Mouse (Mus musculus) forebrain, postnatal 0 days (tissue): Measurements from ENCODE around the gene Chrna9. TPM values are rescaled to one million over a fixed set of nuclear protein-coding genes. Genes with fewer than 3 reads are reported as not detected.
A peak's percentile ranks its signal among the peaks of the same experiment; 100 is the strongest.

Source experiments
- ATAC-seq: fragments of 200-750 bp; cut with Nextera tagmentation; 2 replicates; pipeline ENCODE4 v1.8.0; 2017; ENCODE audit warnings: mild to moderate bottlenecking, moderate library complexity
- DNase-seq: peaks from one replicate; pipeline ENCODE4 v3.0.0-alpha.2; 2015
- H3K27ac ChIP-seq: fragments of 300-500 bp; sonication (generic); 2 replicates; pipeline ENCODE4 v1.5.1; 2014; ENCODE audit warnings: low read depth, mild to moderate bottlenecking, antibody characterized with exemption, low read length, moderate library complexity, mixed read lengths
- H3K27me3 ChIP-seq: fragments of 300-500 bp; sonication (generic); 2 replicates; pipeline ENCODE4 v1.6.1; 2014; ENCODE audit warnings: mild to moderate bottlenecking, low read length, mixed read lengths; ENCODE audit not compliant: insufficient read depth
- H3K36me3 ChIP-seq: fragments of 300-500 bp; sonication (generic); 2 replicates; pipeline ENCODE4 v1.6.1; 2014; ENCODE audit warnings: mild to moderate bottlenecking, moderate library complexity; ENCODE audit not compliant: insufficient read depth
- H3K4me1 ChIP-seq: fragments of 300-500 bp; sonication (generic); 2 replicates; pipeline ENCODE4 v1.6.1; 2014; ENCODE audit warnings: antibody characterized with exemption; ENCODE audit not compliant: insufficient read depth
- H3K4me2 ChIP-seq: fragments of 300-500 bp; sonication (generic); 2 replicates; pipeline ENCODE4 v1.6.1; 2014; ENCODE audit warnings: low read depth, mild to moderate bottlenecking, moderate library complexity
- H3K4me3 ChIP-seq: fragments of 300-500 bp; sonication (generic); 2 replicates; pipeline ENCODE4 v1.5.1; 2014; ENCODE audit warnings: low read depth, low read length, mixed read lengths
- H3K9ac ChIP-seq: fragments of 300-500 bp; sonication (generic); 2 replicates; pipeline ENCODE4 v1.6.1; 2014; ENCODE audit warnings: mild to moderate bottlenecking
- H3K9me3 ChIP-seq: fragments of 300-500 bp; sonication (generic); 2 replicates; pipeline ENCODE4 v1.6.1; 2016; ENCODE audit warnings: low read length
- CTCF ChIP-seq: sonication (generic); IDR thresholded peaks from 2 replicates; pipeline ENCODE4 v1.5.1; 2016; ENCODE audit warnings: antibody characterized with exemption, control low read depth, low read depth
- WGBS: fragments of 180-500 bp; shearing (Covaris S2); extraction: QIAGEN DNeasy Blood & Tissue Kit; methylation state at CpG from one replicate; pipeline ENCODE4 v1.1.7; 2014; 5-methylcytosine and 5-hydroxymethylcytosine counted together
- polyA plus RNA-seq: library from polyadenylated mRNA; unstranded; fragments of >200 nt; fragmentation: Nextera tagmentation; extraction: Ambion mirVana; gene quantifications from 2 replicates; pipeline ENCODE4 v1.2.1, GENCODE M21; 2015
- total RNA-seq: library from RNA; depleted of rRNA; stranded (reverse); fragments of >200 nt; gene quantifications from 2 replicates; pipeline ENCODE4 v1.2.3, GENCODE M21; 2014

Gene Chrna9
- total and polyA plus RNA-seq, 2 experiments from 2014 or later: 0.52 TPM; not detected in 1

- H3K4me2 ChIP-seq: no peak overlapping the region
- H3K36me3 ChIP-seq: no peaks in the 10 kb centered on the region
- 0 out of 2 replicates have a peak, but pooled peaks cover 3% of the 10 kb centered on the region for H3K4me1 ChIP-seq
- no peak overlapping the region for H3K4me3 ChIP-seq
- WGBS: 95% methylated on average over 2 of the region's 2 CpGs
- ATAC-seq: no peak
- no peaks in the 10 kb centered on the region for H3K27me3 ChIP-seq
- H3K9me3 ChIP-seq: no peaks in the 10 kb centered on the region
- no peak overlapping the region for H3K9ac ChIP-seq
- no peak overlapping the region for H3K27ac ChIP-seq
- no peak for DNase-seq
- no peak for TF ChIP-seq CTCF
Observed at GRCm38 (mm10) chr5:65897731-65898130, 37.0 kb upstream of the Chrna9 start.

- ATAC-seq (no peak), DNase-seq (no peak)
- H3K4me2 ChIP-seq: no peak overlapping the region
- H3K4me1 ChIP-seq: 0 out of 2 replicates have a peak, but pooled peaks cover 3% of the 10 kb centered on the region
- no peaks in the 10 kb centered on the region for H3K27me3 ChIP-seq
- TF ChIP-seq CTCF: no peak
- H3K9ac ChIP-seq: no peak overlapping the region
- H3K9me3 ChIP-seq: 0 out of 2 replicates have a peak, but pooled peaks cover 5% of the 10 kb centered on the region
- 92% methylated on average over 3 of the region's 3 CpGs for WGBS
- H3K36me3 ChIP-seq: no peaks in the 10 kb centered on the region
- H3K4me3 ChIP-seq: no peak overlapping the region
- no peak overlapping the region for H3K27ac ChIP-seq
Observed at GRCm38 (mm10) chr5:65898683-65899082, 36.0 kb upstream of the Chrna9 start.

GRCm38 (mm10) chr5:65900113-65900512, 34.6 kb upstream of the Chrna9 start:
- Histone ChIP-seq H3K9me3 (0 out of 2 replicates have a peak, but pooled peaks cover 5% of the 10 kb centered on the region), H3K9ac (no peak overlapping the region), H3K4me2 (no peak overlapping the region), H3K4me1 (no peaks in the 10 kb centered on the region), H3K4me3 (no peak overlapping the region), H3K36me3 (no peaks in the 10 kb centered on the region), H3K27me3 (no peaks in the 10 kb centered on the region), H3K27ac (no peak overlapping the region)
- WGBS: 87% methylated on average over 6 of the region's 6 CpGs
- TF ChIP-seq CTCF: no peak
- no peak for DNase-seq
- ATAC-seq: no peak

- H3K9me3 ChIP-seq: 0 out of 2 replicates have a peak, but pooled peaks cover 5% of the 10 kb centered on the region
- DNase-seq (peak; percentile 57), ATAC-seq (peak; percentile 92)
- WGBS: 24% methylated on average over 7 of the region's 7 CpGs
- no peak overlapping the region for H3K4me2 ChIP-seq
- no peak for TF ChIP-seq CTCF
- H3K27ac ChIP-seq: 0 out of 2 replicates have a peak overlapping the region, but pooled peaks have one; percentile 2
- no peak overlapping the region for H3K9ac ChIP-seq
- no peak overlapping the region for H3K4me3 ChIP-seq
- no peaks in the 10 kb centered on the region for H3K36me3 ChIP-seq
- H3K27me3 ChIP-seq: no peaks in the 10 kb centered on the region
- no peaks in the 10 kb centered on the region for H3K4me1 ChIP-seq
Observed at GRCm38 (mm10) chr5:65900862-65901265, 33.9 kb upstream of the Chrna9 start.

- no peak overlapping the region for H3K9ac ChIP-seq
- no peak overlapping the region for H3K27ac ChIP-seq
- no peaks in the 10 kb centered on the region for H3K4me1 ChIP-seq
- H3K27me3 ChIP-seq: no peaks in the 10 kb centered on the region
- DNase-seq (no peak), ATAC-seq (no peak)
- no peak for TF ChIP-seq CTCF
- 0 out of 2 replicates have a peak, but pooled peaks cover 5% of the 10 kb centered on the region for H3K9me3 ChIP-seq
- 98% methylated on average over 10 of the region's 10 CpGs for WGBS
- no peaks in the 10 kb centered on the region for H3K36me3 ChIP-seq
- H3K4me2 ChIP-seq: no peak overlapping the region
- H3K4me3 ChIP-seq: no peak overlapping the region
Observed at GRCm38 (mm10) chr5:65901868-65902418, 32.8 kb upstream of the Chrna9 start.

- no peaks in the 10 kb centered on the region for H3K27me3 ChIP-seq
- no peaks in the 10 kb centered on the region for H3K4me1 ChIP-seq
- no peaks in the 10 kb centered on the region for H3K36me3 ChIP-seq
- no peak for ATAC-seq
- H3K4me2 ChIP-seq: no peak overlapping the region
- DNase-seq: no peak
- H3K9ac ChIP-seq: no peak overlapping the region
- H3K4me3 ChIP-seq: no peak overlapping the region
- no peak overlapping the region for H3K27ac ChIP-seq
- TF ChIP-seq CTCF: no peak
- 93% methylated on average over 9 of the region's 9 CpGs for WGBS
- 0 out of 2 replicates have a peak, but pooled peaks cover 5% of the 10 kb centered on the region for H3K9me3 ChIP-seq
Observed at GRCm38 (mm10) chr5:65902811-65903210, 31.9 kb upstream of the Chrna9 start.

GRCm38 (mm10) chr5:65904476-65904875, 30.2 kb upstream of the Chrna9 start:
- no peak overlapping the region for H3K4me2 ChIP-seq
- WGBS: 94% methylated on average over 4 of the region's 4 CpGs
- no peak for DNase-seq
- no peak for TF ChIP-seq CTCF
- H3K9me3 ChIP-seq: 0 out of 2 replicates have a peak, but pooled peaks cover 5% of the 10 kb centered on the region
- no peak overlapping the region for H3K4me3 ChIP-seq
- H3K9ac ChIP-seq: no peak overlapping the region
- H3K27me3 ChIP-seq: no peaks in the 10 kb centered on the region
- no peaks in the 10 kb centered on the region for H3K36me3 ChIP-seq
- no peaks in the 10 kb centered on the region for H3K4me1 ChIP-seq
- ATAC-seq: no peak
- no peak overlapping the region for H3K27ac ChIP-seq
